Mouse (Mus musculus): Measurements from ENCODE around the gene Zyx. TPM values are rescaled to one million over a fixed set of nuclear protein-coding genes. Genes with fewer than 3 reads are reported as not detected.

The Zyx gene
- polyA plus RNA-seq, 1 experiment: 22.0 TPM

GRCm38 (mm10) chr6:42356913-42357312 is 7.5 kb downstream of the Zyx start:
- Histone ChIP-seq H3K27ac (replicated peaks; ENCODE audit: low read depth, low read length) (no peak overlapping the region), H3K4me3 (ENCODE audit: insufficient read depth, low read depth, low read length) (no peak overlapping the region), H3K4me1 (ENCODE audit: control insufficient read depth, insufficient read depth, insufficient read length, low read length) (peaks cover 23% of the 10 kb centered on the region)

GRCm38 (mm10) chr6:42357901-42358300 is 8.5 kb downstream of the Zyx start:
- H3K4me1 ChIP-seq (ENCODE audit: control insufficient read depth, insufficient read depth, insufficient read length, low read length): peaks cover 19% of the 10 kb centered on the region
- H3K27ac ChIP-seq (replicated peaks; ENCODE audit: low read depth, low read length): no peak overlapping the region
- H3K4me3 ChIP-seq (ENCODE audit: insufficient read depth, low read depth, low read length): no peak overlapping the region

GRCm38 (mm10) chr6:42358901-42359300 is 9.5 kb downstream of the Zyx start:
- Histone ChIP-seq H3K27ac (replicated peaks; ENCODE audit: low read depth, low read length) (peak overlapping the region; percentile 18), H3K4me3 (ENCODE audit: insufficient read depth, low read depth, low read length) (no peak overlapping the region), H3K4me1 (ENCODE audit: control insufficient read depth, insufficient read depth, insufficient read length, low read length) (peaks cover 19% of the 10 kb centered on the region)

- Histone ChIP-seq H3K4me3 (ENCODE audit: insufficient read depth, low read depth, low read length) (no peak overlapping the region), H3K4me1 (ENCODE audit: control insufficient read depth, insufficient read depth, insufficient read length, low read length) (peaks cover 16% of the 10 kb centered on the region)
Observed at GRCm38 (mm10) chr6:42359364-42360147, 10.1 kb downstream of the Zyx start.

GRCm38 (mm10) chr6:42360231-42360840 is 10.9 kb downstream of the Zyx start:
- 0 out of 2 replicates have a peak overlapping the region, but pooled peaks have one; percentile 0 for H3K27ac ChIP-seq (replicated peaks; ENCODE audit: low read depth, low read length)
- H3K4me1 ChIP-seq (ENCODE audit: control insufficient read depth, insufficient read depth, insufficient read length, low read length): peaks cover 16% of the 10 kb centered on the region

More at GRCm38 (mm10) chr6:42359364-42360147, 10.1 kb downstream of the Zyx start:
- peak overlapping the region; percentile 76 for H3K27ac ChIP-seq (replicated peaks; ENCODE audit: low read depth, low read length)

GRCm38 (mm10) chr6:42361041-42361895 is 11.8 kb downstream of the Zyx start:
- Histone ChIP-seq H3K4me1 (ENCODE audit: control insufficient read depth, insufficient read depth, insufficient read length, low read length) (peaks cover 13% of the 10 kb centered on the region), H3K27ac (replicated peaks; ENCODE audit: low read depth, low read length) (no peak overlapping the region), H3K4me3 (ENCODE audit: insufficient read depth, low read depth, low read length) (no peak overlapping the region)

More at GRCm38 (mm10) chr6:42360231-42360840, 10.9 kb downstream of the Zyx start:
- H3K4me3 ChIP-seq (ENCODE audit: insufficient read depth, low read depth, low read length): no peak overlapping the region

- no peak overlapping the region for H3K4me3 ChIP-seq (ENCODE audit: insufficient read depth, low read depth, low read length)
- H3K4me1 ChIP-seq (ENCODE audit: control insufficient read depth, insufficient read depth, insufficient read length, low read length): peaks cover 11% of the 10 kb centered on the region
- no peak overlapping the region for H3K27ac ChIP-seq (replicated peaks; ENCODE audit: low read depth, low read length)
Observed at GRCm38 (mm10) chr6:42362074-42362473, 12.6 kb downstream of the Zyx start.

GRCm38 (mm10) chr6:42362497-42362896 is 13.1 kb downstream of the Zyx start:
- peaks cover 11% of the 10 kb centered on the region for H3K4me1 ChIP-seq (ENCODE audit: control insufficient read depth, insufficient read depth, insufficient read length, low read length)
- no peak overlapping the region for H3K4me3 ChIP-seq (ENCODE audit: insufficient read depth, low read depth, low read length)
- no peak overlapping the region for H3K27ac ChIP-seq (replicated peaks; ENCODE audit: low read depth, low read length)

GRCm38 (mm10) chr6:42362974-42363373 is 13.5 kb downstream of the Zyx start:
- H3K4me1 ChIP-seq (ENCODE audit: control insufficient read depth, insufficient read depth, insufficient read length, low read length): peaks cover 11% of the 10 kb centered on the region
- H3K4me3 ChIP-seq (ENCODE audit: insufficient read depth, low read depth, low read length): no peak overlapping the region
- H3K27ac ChIP-seq (replicated peaks; ENCODE audit: low read depth, low read length): no peak overlapping the region

GRCm38 (mm10) chr6:42364066-42364465 is 14.6 kb downstream of the Zyx start:
- H3K4me1 ChIP-seq (ENCODE audit: control insufficient read depth, insufficient read depth, insufficient read length, low read length): peaks cover 7% of the 10 kb centered on the region
- no peak overlapping the region for H3K4me3 ChIP-seq (ENCODE audit: insufficient read depth, low read depth, low read length)
- no peak overlapping the region for H3K27ac ChIP-seq (replicated peaks; ENCODE audit: low read depth, low read length)

GRCm38 (mm10) chr6:42364607-42365006 is 15.2 kb downstream of the Zyx start:
- Histone ChIP-seq H3K4me3 (ENCODE audit: insufficient read depth, low read depth, low read length) (no peak overlapping the region), H3K4me1 (ENCODE audit: control insufficient read depth, insufficient read depth, insufficient read length, low read length) (peaks cover 3% of the 10 kb centered on the region), H3K27ac (replicated peaks; ENCODE audit: low read depth, low read length) (no peak overlapping the region)

- no peak overlapping the region for H3K4me3 ChIP-seq (ENCODE audit: insufficient read depth, low read depth, low read length)
- no peak overlapping the region for H3K27ac ChIP-seq (replicated peaks; ENCODE audit: low read depth, low read length)
- no peaks in the 10 kb centered on the region; the same call in 1 of the 2 replicates for H3K4me1 ChIP-seq (ENCODE audit: control insufficient read depth, insufficient read depth, insufficient read length, low read length)
Observed at GRCm38 (mm10) chr6:42365215-42365614, 15.8 kb downstream of the Zyx start.

GRCm38 (mm10) chr6:42369870-42370269 is 20.4 kb downstream of the Zyx start:
- Histone ChIP-seq H3K4me1 (ENCODE audit: control insufficient read depth, insufficient read depth, insufficient read length, low read length) (peaks cover 4% of the 10 kb centered on the region), H3K27ac (replicated peaks; ENCODE audit: low read depth, low read length) (no peak overlapping the region), H3K4me3 (ENCODE audit: insufficient read depth, low read depth, low read length) (no peak overlapping the region)

GRCm38 (mm10) chr6:42370630-42371363 is 21.4 kb downstream of the Zyx start:
- Histone ChIP-seq H3K4me3 (ENCODE audit: insufficient read depth, low read depth, low read length) (no peak overlapping the region), H3K27ac (replicated peaks; ENCODE audit: low read depth, low read length) (no peak overlapping the region), H3K4me1 (ENCODE audit: control insufficient read depth, insufficient read depth, insufficient read length, low read length) (peaks cover 10% of the 10 kb centered on the region)

Data from brown adipose tissue, adult 24 weeks (tissue).